Mouse (Mus musculus) liver (tissue): Measurements from ENCODE around the gene Myrfl.

Experiments
- DNase-seq: peaks from one replicate; pipeline ENCODE4 v3.0.0-alpha.2; 2020; ENCODE audit warnings: mixed read lengths

The Myrfl gene

GRCm38 (mm10) chr10:116750895-116751294 lies 145.8 kb downstream of the Myrfl start:
- no peak for DNase-seq

GRCm38 (mm10) chr10:116750062-116750461 lies 146.7 kb downstream of the Myrfl start:
- no peak for DNase-seq

GRCm38 (mm10) chr10:116748681-116749080 lies 148.0 kb downstream of the Myrfl start:
- DNase-seq = no peak

GRCm38 (mm10) chr10:116746281-116747011 lies 150.3 kb downstream of the Myrfl start:
- DNase-seq = no peak

- no peak for DNase-seq
Measured at GRCm38 (mm10) chr10:116742696-116743095, 154.0 kb downstream of the Myrfl start.

- DNase-seq = no peak
Measured at GRCm38 (mm10) chr10:116742189-116742588, 154.5 kb downstream of the Myrfl start.

- no peak for DNase-seq
Measured at GRCm38 (mm10) chr10:116741343-116741742, 155.4 kb downstream of the Myrfl start.

GRCm38 (mm10) chr10:116740073-116740472 lies 156.6 kb downstream of the Myrfl start:
- no peak for DNase-seq

GRCm38 (mm10) chr10:116738533-116738932 lies 158.2 kb downstream of the Myrfl start:
- no peak for DNase-seq

GRCm38 (mm10) chr10:116735607-116736006 lies 161.1 kb downstream of the Myrfl start:
- no peak for DNase-seq

GRCm38 (mm10) chr10:116733651-116734050 lies 163.1 kb downstream of the Myrfl start:
- DNase-seq = no peak

GRCm38 (mm10) chr10:116730033-116730652 lies 166.6 kb downstream of the Myrfl start:
- DNase-seq = no peak

GRCm38 (mm10) chr10:116728860-116729259 lies 167.9 kb downstream of the Myrfl start:
- no peak for DNase-seq

GRCm38 (mm10) chr10:116727702-116728298 lies 168.9 kb downstream of the Myrfl start:
- DNase-seq = no peak
